Mouse (Mus musculus): ENCODE data around the gene Tmem106a. TPM values are rescaled to one million over a fixed set of nuclear protein-coding genes. Genes with fewer than 3 reads are reported as not detected.
"Not testable (repeated sequence)": the region's sequence is repeated elsewhere in the genome, so short reads cannot be mapped to it uniquely, and the experiment has no call there.

Tmem106a gene
- total and polyA plus RNA-seq, 2 experiments from 2014 or later: 2.7 to 4.2 TPM

GRCm38 (mm10) chr11:101568421-101568820, 13.6 kb upstream of the Tmem106a start:
- ATAC-seq (ENCODE audit: insufficient read depth, low read depth) (no peak), DNase-seq (ENCODE audit: low spot score) (no peak)
- no peaks in the 10 kb centered on the region for H3K4me1 ChIP-seq (ENCODE audit: control insufficient read depth, insufficient read depth)
- no peaks in the 10 kb centered on the region for H3K27me3 ChIP-seq (ENCODE audit: control insufficient read depth, insufficient read depth, low read length)
- no peak overlapping the region for H3K9ac ChIP-seq (replicated peaks; ENCODE audit: low read depth, low read length)
- H3K27ac ChIP-seq (ENCODE audit: low read depth): no peak overlapping the region
- no peak overlapping the region for H3K4me2 ChIP-seq (ENCODE audit: low read depth, low read length)
- no peak overlapping the region for H3K4me3 ChIP-seq (ENCODE audit: low read depth, low read length)
- TF ChIP-seq CTCF (IDR thresholded peaks at IDR 0.05; ENCODE audit: low read depth): no peak
- H3K36me3 ChIP-seq (replicated peaks; ENCODE audit: control insufficient read depth, insufficient read depth, low read length): peaks cover 94% of the 10 kb centered on the region
- H3K9me3 ChIP-seq (replicated peaks; ENCODE audit: control insufficient read depth, low read length): no peaks in the 10 kb centered on the region
- WGBS: 69% methylated on average over 3 of the region's 3 CpGs

- ATAC-seq (ENCODE audit: insufficient read depth, low read depth) (no peak), DNase-seq (ENCODE audit: low spot score) (no peak)
- Histone ChIP-seq H3K4me2 (ENCODE audit: low read depth, low read length) (no peak overlapping the region), H3K9ac (replicated peaks; ENCODE audit: low read depth, low read length) (no peak overlapping the region), H3K27ac (ENCODE audit: low read depth) (no peak overlapping the region), H3K9me3 (replicated peaks; ENCODE audit: control insufficient read depth, low read length) (no peaks in the 10 kb centered on the region), H3K36me3 (replicated peaks; ENCODE audit: control insufficient read depth, insufficient read depth, low read length) (peaks cover 96% of the 10 kb centered on the region), H3K4me3 (ENCODE audit: low read depth, low read length) (no peak overlapping the region), H3K4me1 (ENCODE audit: control insufficient read depth, insufficient read depth) (no peaks in the 10 kb centered on the region), H3K27me3 (ENCODE audit: control insufficient read depth, insufficient read depth, low read length) (no peaks in the 10 kb centered on the region)
- WGBS: 77% methylated on average over 6 of the region's 6 CpGs
- TF ChIP-seq EP300 (IDR thresholded peaks at IDR 0.05; ENCODE audit: low read depth) (no peak), CTCF (IDR thresholded peaks at IDR 0.05; ENCODE audit: low read depth) (0 out of 2 replicates have a peak, but pooled peaks have one; percentile 4)
Measured at GRCm38 (mm10) chr11:101576116-101576515, 5.9 kb upstream of the Tmem106a start.

- no peaks in the 10 kb centered on the region for H3K27me3 ChIP-seq (ENCODE audit: control insufficient read depth, insufficient read depth, low read length)
- DNase-seq (ENCODE audit: low spot score) (no peak), ATAC-seq (ENCODE audit: insufficient read depth, low read depth) (no peak)
- no peak overlapping the region for H3K9ac ChIP-seq (replicated peaks; ENCODE audit: low read depth, low read length)
- H3K4me2 ChIP-seq (ENCODE audit: low read depth, low read length): no peak overlapping the region
- 53% methylated on average over 6 of the region's 6 CpGs for WGBS
- peaks cover 48% of the 10 kb centered on the region for H3K36me3 ChIP-seq (replicated peaks; ENCODE audit: control insufficient read depth, insufficient read depth, low read length)
- no peak overlapping the region for H3K4me3 ChIP-seq (ENCODE audit: low read depth, low read length)
- no peaks in the 10 kb centered on the region for H3K9me3 ChIP-seq (replicated peaks; ENCODE audit: control insufficient read depth, low read length)
- no peak for TF ChIP-seq CTCF (IDR thresholded peaks at IDR 0.05; ENCODE audit: low read depth)
- no peak for TF ChIP-seq EP300 (IDR thresholded peaks at IDR 0.05; ENCODE audit: low read depth)
- H3K27ac ChIP-seq (ENCODE audit: low read depth): no peak overlapping the region
- peaks cover 5% of the 10 kb centered on the region for H3K4me1 ChIP-seq (ENCODE audit: control insufficient read depth, insufficient read depth)
Measured at GRCm38 (mm10) chr11:101581081-101581764, 819 bp upstream of the Tmem106a start.

GRCm38 (mm10) chr11:101583205-101583604, 1.2 kb downstream of the Tmem106a start:
- H3K27ac ChIP-seq (ENCODE audit: low read depth): no peak overlapping the region
- 68% methylated on average over 2 of the region's 2 CpGs for WGBS
- no peaks in the 10 kb centered on the region for H3K9me3 ChIP-seq (replicated peaks; ENCODE audit: control insufficient read depth, low read length)
- H3K4me3 ChIP-seq (ENCODE audit: low read depth, low read length): no peak overlapping the region
- H3K4me1 ChIP-seq (ENCODE audit: control insufficient read depth, insufficient read depth): peaks cover 5% of the 10 kb centered on the region
- H3K4me2 ChIP-seq (ENCODE audit: low read depth, low read length): no peak overlapping the region
- no peak overlapping the region for H3K9ac ChIP-seq (replicated peaks; ENCODE audit: low read depth, low read length)
- peaks cover 36% of the 10 kb centered on the region for H3K36me3 ChIP-seq (replicated peaks; ENCODE audit: control insufficient read depth, insufficient read depth, low read length)
- DNase-seq (ENCODE audit: low spot score) (no peak), ATAC-seq (ENCODE audit: insufficient read depth, low read depth) (no peak)
- no peaks in the 10 kb centered on the region for H3K27me3 ChIP-seq (ENCODE audit: control insufficient read depth, insufficient read depth, low read length)
- no peak for TF ChIP-seq CTCF (IDR thresholded peaks at IDR 0.05; ENCODE audit: low read depth)
- no peak for TF ChIP-seq EP300 (IDR thresholded peaks at IDR 0.05; ENCODE audit: low read depth)

- H3K4me2 ChIP-seq (ENCODE audit: low read depth, low read length); H3K4me3 ChIP-seq (ENCODE audit: low read depth, low read length); H3K9me3 ChIP-seq (replicated peaks; ENCODE audit: control insufficient read depth, low read length); H3K27me3 ChIP-seq (ENCODE audit: control insufficient read depth, insufficient read depth, low read length); H3K4me1 ChIP-seq (ENCODE audit: control insufficient read depth, insufficient read depth); H3K27ac ChIP-seq (ENCODE audit: low read depth); H3K9ac ChIP-seq (replicated peaks; ENCODE audit: low read depth, low read length); DNase-seq (ENCODE audit: low spot score); ATAC-seq (ENCODE audit: insufficient read depth, low read depth): not testable (repeated sequence)
- 94% methylated on average over 1 of the region's 1 CpGs for WGBS
- H3K36me3 ChIP-seq (replicated peaks; ENCODE audit: control insufficient read depth, insufficient read depth, low read length): peaks cover 20% of the 10 kb centered on the region
Measured at GRCm38 (mm10) chr11:101585031-101585430, 3.0 kb downstream of the Tmem106a start.

- Histone ChIP-seq H3K4me1 (ENCODE audit: control insufficient read depth, insufficient read depth) (peaks cover 5% of the 10 kb centered on the region), H3K4me2 (ENCODE audit: low read depth, low read length) (no peak overlapping the region), H3K4me3 (ENCODE audit: low read depth, low read length) (no peak overlapping the region), H3K9me3 (replicated peaks; ENCODE audit: control insufficient read depth, low read length) (no peaks in the 10 kb centered on the region), H3K27ac (ENCODE audit: low read depth) (no peak overlapping the region), H3K27me3 (ENCODE audit: control insufficient read depth, insufficient read depth, low read length) (no peaks in the 10 kb centered on the region), H3K36me3 (replicated peaks; ENCODE audit: control insufficient read depth, insufficient read depth, low read length) (peaks cover 12% of the 10 kb centered on the region), H3K9ac (replicated peaks; ENCODE audit: low read depth, low read length) (no peak overlapping the region)
- no peak for TF ChIP-seq EP300 (IDR thresholded peaks at IDR 0.05; ENCODE audit: low read depth)
- TF ChIP-seq CTCF (IDR thresholded peaks at IDR 0.05; ENCODE audit: low read depth): no peak
- DNase-seq (ENCODE audit: low spot score): no peak
- WGBS: 61% methylated on average over 4 of the region's 4 CpGs
- ATAC-seq (ENCODE audit: insufficient read depth, low read depth): no peak
Measured at GRCm38 (mm10) chr11:101585805-101586204, 3.8 kb downstream of the Tmem106a start.

All from heart, postnatal 0 days (tissue).